15 mouse cellular contexts compared by ENCODE assay signal in the genomic region with DNA sequence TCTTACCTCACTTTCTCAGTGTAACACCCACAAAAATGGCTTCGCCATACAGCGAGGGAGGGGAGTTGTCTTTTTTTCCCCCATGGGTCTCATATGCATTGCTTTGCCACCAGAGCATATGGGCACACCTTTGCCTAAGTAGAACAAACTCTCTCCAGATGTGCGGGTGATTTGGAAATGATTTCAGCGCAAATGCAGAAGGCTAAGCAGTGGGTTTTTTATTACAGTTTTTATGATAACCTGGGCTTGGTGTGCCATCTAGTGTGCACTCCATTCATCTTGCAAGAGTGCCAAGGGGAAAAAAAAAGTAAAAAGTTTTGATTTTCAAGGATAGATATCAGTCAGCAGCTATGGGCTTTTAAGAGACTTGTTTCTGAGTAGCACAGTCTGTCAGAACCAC. TPM values are rescaled to one million over a fixed set of nuclear protein-coding genes. Genes with fewer than 3 reads are reported as not detected.
DNase-seq lines count a peak whose midpoint lies in the region; ATAC-seq and TF ChIP-seq lines count a peak whose summit lies in the region.
"Had no signal": no experiment of that assay in that cellular context is flagged by ENCODE, and none has a peak within 500 bp of the region (broad histone marks: within the 10 kb centered on the region; RNA-seq: fewer than 3 reads in every experiment).

No protein-coding gene starts in this region.

- H3K4me2 ChIP-seq in kidney, postnatal 0 days (ENCODE audit: low read length): no peak overlapping the region
- peak overlapping the region; percentile 30; the same call in 1 of the 2 replicates for H3K4me2 ChIP-seq in limb, embryonic 13.5 days (replicated peaks)
- H3K4me2 ChIP-seq: liver, embryonic 15.5 days; midbrain, embryonic 12.5 days; neural tube, embryonic 12.5 days had no signal

- no peaks in the 10 kb centered on the region for H3K9me3 ChIP-seq in kidney, postnatal 0 days (replicated peaks; ENCODE audit: low read length)
- no peaks in the 10 kb centered on the region for H3K9me3 ChIP-seq in limb, embryonic 13.5 days
- H3K9me3 ChIP-seq: liver, embryonic 15.5 days; midbrain, embryonic 12.5 days; neural tube, embryonic 12.5 days had no signal

- no peaks in the 10 kb centered on the region for H3K4me1 ChIP-seq in kidney, postnatal 0 days (replicated peaks; ENCODE audit: insufficient read depth, low read length)
- peaks cover 14% of the 10 kb centered on the region; the same call in 1 of the 2 replicates for H3K4me1 ChIP-seq in limb, embryonic 13.5 days
- H3K4me1 ChIP-seq: neural tube, embryonic 12.5 days had no signal

- 86% methylated on average over 4 of the region's 4 CpGs for WGBS in kidney, postnatal 0 days
- 35% methylated on average over 4 of the region's 4 CpGs for WGBS in limb, embryonic 13.5 days

- H3K9ac ChIP-seq in kidney, postnatal 0 days (ENCODE audit: low read depth, low read length): no peak overlapping the region
- H3K9ac ChIP-seq in limb, embryonic 13.5 days: no peak overlapping the region
- H3K9ac ChIP-seq: liver, embryonic 15.5 days; midbrain, embryonic 12.5 days; neural tube, embryonic 12.5 days had no signal

- no peaks in the 10 kb centered on the region for H3K27me3 ChIP-seq in kidney, postnatal 0 days (ENCODE audit: insufficient read depth, low read length)
- no peaks in the 10 kb centered on the region for H3K27me3 ChIP-seq in limb, embryonic 13.5 days
- H3K27me3 ChIP-seq: liver, embryonic 15.5 days; midbrain, embryonic 12.5 days; neural tube, embryonic 12.5 days had no signal

- peak; percentile 29; the same call in 1 of the 2 replicates for TF ChIP-seq CTCF in kidney, postnatal 0 days (IDR thresholded peaks at IDR 0.05; ENCODE audit: low read depth)

- no peak for ATAC-seq in kidney, postnatal 0 days (replicated peaks; ENCODE audit: low FRiP score, low read depth)
- no peak; the same call in 1 of the 2 replicates for ATAC-seq in limb, embryonic 13.5 days (ENCODE audit: low FRiP score, low read depth)
- ATAC-seq: hindbrain, embryonic 16.5 days had no signal

- H3K36me3 ChIP-seq in kidney, postnatal 0 days (ENCODE audit: insufficient read depth, low read length): no peaks in the 10 kb centered on the region
- H3K36me3 ChIP-seq in limb, embryonic 13.5 days: no peaks in the 10 kb centered on the region
- H3K36me3 ChIP-seq: liver, embryonic 15.5 days; midbrain, embryonic 12.5 days; neural tube, embryonic 12.5 days had no signal

- no peak for DNase-seq in kidney, postnatal 0 days (ENCODE audit: low spot score)
- DNase-seq in kidney, postnatal 4 days: no peak
- DNase-seq in A20 (ENCODE audit: low read depth, low spot score) (peak; percentile 27), NIH3T3 (ENCODE audit: low read depth) (peak; percentile 67)
- DNase-seq in ovary, postnatal 14 days (ENCODE audit: low spot score): no peak
- no peak for DNase-seq in cerebellum, postnatal 25 days
- DNase-seq: cerebellum, adult 2 months; heart, postnatal 14 days; lung, postnatal 36 days had no signal

- H3K27ac ChIP-seq in kidney, postnatal 0 days: no peak overlapping the region
- H3K27ac ChIP-seq in limb, embryonic 13.5 days: no peak overlapping the region
- H3K27ac ChIP-seq: liver, embryonic 15.5 days; midbrain, embryonic 12.5 days; neural tube, embryonic 12.5 days had no signal

- no peak overlapping the region for H3K4me3 ChIP-seq in kidney, postnatal 0 days (replicated peaks; ENCODE audit: low read depth, low read length)
- no peak overlapping the region for H3K4me3 ChIP-seq in limb, embryonic 13.5 days
- H3K4me3 ChIP-seq: liver, embryonic 15.5 days; midbrain, embryonic 12.5 days; neural tube, embryonic 12.5 days had no signal

RNA-seq across cellular contexts. Expression of a gene that starts 28.7 kb away (rescaled TPM):
- polyA plus RNA-seq in kidney, postnatal 0 days (2015; fragmentation: Nextera tagmentation; extraction: Ambion mirVana): not detected in 2 replicates
- polyA plus RNA-seq in limb, embryonic 13.5 days (2015; fragmentation: Nextera tagmentation; extraction: Ambion mirVana): 0.27 TPM in 1 of 2 replicates, not detected in the other
- polyA plus RNA-seq: cerebellum, adult 2 months; hindbrain, embryonic 16.5 days; liver, embryonic 15.5 days; midbrain, embryonic 12.5 days; neural tube, embryonic 12.5 days; small intestine, adult 2 months had no signal

RNA-seq across cellular contexts. Expression of a gene that starts 29.4 kb away (rescaled TPM):
- 0.87 and 1.3 TPM in 2 replicates for polyA plus RNA-seq in kidney, postnatal 0 days (2015; fragmentation: Nextera tagmentation; extraction: Ambion mirVana)
- 1.7 and 2.2 TPM in 2 replicates for polyA plus RNA-seq in limb, embryonic 13.5 days (2015; fragmentation: Nextera tagmentation; extraction: Ambion mirVana)

RNA-seq across cellular contexts. Expression of a gene that starts 29.7 kb away (rescaled TPM):
- polyA plus RNA-seq in kidney, postnatal 0 days (2015; fragmentation: Nextera tagmentation; extraction: Ambion mirVana): 589 and 663 TPM in 2 replicates
- 634 and 696 TPM in 2 replicates for polyA plus RNA-seq in limb, embryonic 13.5 days (2015; fragmentation: Nextera tagmentation; extraction: Ambion mirVana)

RNA-seq across cellular contexts. Expression of a gene that starts 43.8 kb away (rescaled TPM):
- polyA plus RNA-seq in kidney, postnatal 0 days (2015; fragmentation: Nextera tagmentation; extraction: Ambion mirVana): 0.99 and 1.2 TPM in 2 replicates
- polyA plus RNA-seq in limb, embryonic 13.5 days (2015; fragmentation: Nextera tagmentation; extraction: Ambion mirVana): 0.83 and 0.98 TPM in 2 replicates

Comparison
In these comparisons a context has a peak if more than half of its experiments do, and no peak if none do; other contexts are left out.
1. DNase-seq: peak in A20 (single experiment) and NIH3T3 (single experiment); none in kidney, postnatal 0 days (single experiment), kidney, postnatal 4 days (0 of 2), ovary, postnatal 14 days (single experiment) and cerebellum, postnatal 25 days (0 of 2).